Mouse (Mus musculus) forebrain, embryonic 14.5 days (tissue): ENCODE measurements around the gene A430033K04Rik. TPM values are rescaled to one million over a fixed set of nuclear protein-coding genes. Genes with fewer than 3 reads are reported as not detected.

ENCODE experiments used
- ATAC-seq: fragments of 200-750 bp; cut with Nextera tagmentation; 2 replicates; pipeline ENCODE4 v1.8.0; 2017; ENCODE audit warnings: mild to moderate bottlenecking, moderate library complexity
- DNase-seq: peaks from one replicate; pipeline ENCODE4 v3.0.0-alpha.2; 2015; ENCODE audit warnings: low spot score
- H3K27ac ChIP-seq: fragments of 300-500 bp; sonication (generic); 2 replicates; pipeline ENCODE4 v1.5.1; 2014; ENCODE audit warnings: low read depth, mild to moderate bottlenecking, control low read depth, low read length, moderate library complexity
- H3K27me3 ChIP-seq: fragments of 300-500 bp; sonication (generic); replicated peaks from 2 replicates; pipeline ENCODE4 v1.6.1; 2014; ENCODE audit warnings: low read length, control low read depth, mixed read lengths; ENCODE audit not compliant: control insufficient read depth, insufficient read depth
- H3K36me3 ChIP-seq: fragments of 300-500 bp; sonication (generic); 2 replicates; pipeline ENCODE4 v1.6.1; 2014; ENCODE audit warnings: low read length, control low read depth; ENCODE audit not compliant: control insufficient read depth, insufficient read depth
- H3K4me1 ChIP-seq: fragments of 300-500 bp; sonication (generic); 2 replicates; pipeline ENCODE4 v1.6.1; 2014; ENCODE audit warnings: antibody characterized with exemption, low read length, control low read depth; ENCODE audit not compliant: control insufficient read depth, insufficient read depth
- H3K4me2 ChIP-seq: fragments of 300-500 bp; sonication (generic); 2 replicates; pipeline ENCODE4 v1.6.1; 2014; ENCODE audit warnings: mild to moderate bottlenecking, control low read depth, low read length
- H3K4me3 ChIP-seq: fragments of 300-500 bp; sonication (generic); 2 replicates; pipeline ENCODE4 v1.5.1; 2014; ENCODE audit warnings: low read depth, low read length, control low read depth
- H3K9ac ChIP-seq: fragments of 300-500 bp; sonication (generic); 2 replicates; pipeline ENCODE4 v1.6.1; 2014; ENCODE audit warnings: mild to moderate bottlenecking, low read length, control low read depth, moderate library complexity
- H3K9me3 ChIP-seq: fragments of 300-500 bp; sonication (generic); replicated peaks from 2 replicates; pipeline ENCODE4 v1.6.1; 2016; ENCODE audit warnings: low read length, control low read depth, mixed read lengths; ENCODE audit not compliant: control insufficient read depth
- WGBS: fragments of 180-500 bp; shearing (Covaris S2); extraction: QIAGEN DNeasy Blood & Tissue Kit; methylation state at CpG from one replicate; pipeline ENCODE4 v1.1.7; 2014; 5-methylcytosine and 5-hydroxymethylcytosine counted together
- polyA plus RNA-seq: library from polyadenylated mRNA; unstranded; fragments of >200 nt; fragmentation: Nextera tagmentation; extraction: Ambion mirVana; gene quantifications from 2 replicates; pipeline ENCODE4 v1.2.1, GENCODE M21; 2014

The A430033K04Rik gene
- polyA plus RNA-seq, 1 experiment from 2014 or later, result 12.5 TPM

- ATAC-seq, result no peak
- Histone ChIP-seq H3K4me3 (no peak overlapping the region), H3K27ac (no peak overlapping the region), H3K4me1 (no peaks in the 10 kb centered on the region), H3K9ac (no peak overlapping the region), H3K27me3 (no peaks in the 10 kb centered on the region), H3K9me3 (no peaks in the 10 kb centered on the region), H3K36me3 (peaks cover 71% of the 10 kb centered on the region), H3K4me2 (no peak overlapping the region)
- 93% methylated on average over 3 of the region's 3 CpGs for WGBS
- no peak for DNase-seq
Observed at GRCm38 (mm10) chr5:138641761-138642160, 19.1 kb downstream of the A430033K04Rik start.

- Histone ChIP-seq H3K27ac (no peak overlapping the region), H3K4me1 (no peaks in the 10 kb centered on the region), H3K4me2 (no peak overlapping the region), H3K9me3 (no peaks in the 10 kb centered on the region), H3K27me3 (no peaks in the 10 kb centered on the region), H3K36me3 (peaks cover 19% of the 10 kb centered on the region), H3K9ac (no peak overlapping the region), H3K4me3 (no peak overlapping the region)
- ATAC-seq (no peak), DNase-seq (no peak)
- WGBS, result 86% methylated on average over 1 of the region's 1 CpGs
Observed at GRCm38 (mm10) chr5:138652911-138653310, 30.3 kb downstream of the A430033K04Rik start.

- DNase-seq (peak; percentile 81), ATAC-seq (peak; percentile 81; the same call in 1 of the 2 replicates)
- Histone ChIP-seq H3K4me3 (no peak overlapping the region), H3K9ac (no peak overlapping the region), H3K36me3 (no peaks in the 10 kb centered on the region), H3K4me1 (no peaks in the 10 kb centered on the region), H3K4me2 (no peak overlapping the region), H3K9me3 (no peaks in the 10 kb centered on the region), H3K27ac (no peak overlapping the region), H3K27me3 (no peaks in the 10 kb centered on the region)
- WGBS, result 20% methylated on average over 2 of the region's 2 CpGs
Observed at GRCm38 (mm10) chr5:138656477-138657156, 34.0 kb downstream of the A430033K04Rik start.

- H3K27me3 ChIP-seq, result no peaks in the 10 kb centered on the region
- no peaks in the 10 kb centered on the region for H3K4me1 ChIP-seq
- H3K4me3 ChIP-seq, result no peak overlapping the region
- H3K36me3 ChIP-seq, result no peaks in the 10 kb centered on the region
- no peaks in the 10 kb centered on the region for H3K9me3 ChIP-seq
- H3K9ac ChIP-seq, result no peak overlapping the region
- 90% methylated on average over 3 of the region's 3 CpGs for WGBS
- H3K4me2 ChIP-seq, result no peak overlapping the region
- ATAC-seq (no peak), DNase-seq (no peak)
- H3K27ac ChIP-seq, result no peak overlapping the region
Observed at GRCm38 (mm10) chr5:138657407-138657806, 34.7 kb downstream of the A430033K04Rik start.

- Histone ChIP-seq H3K27me3 (no peaks in the 10 kb centered on the region), H3K4me3 (no peak overlapping the region), H3K27ac (no peak overlapping the region), H3K9me3 (no peaks in the 10 kb centered on the region), H3K4me2 (no peak overlapping the region), H3K4me1 (no peaks in the 10 kb centered on the region), H3K36me3 (no peaks in the 10 kb centered on the region), H3K9ac (no peak overlapping the region)
- peak; percentile 57; the same call in 1 of the 2 replicates for ATAC-seq
- peak; percentile 84 for DNase-seq
- 35% methylated on average over 6 of the region's 6 CpGs for WGBS
Observed at GRCm38 (mm10) chr5:138657854-138658253, 35.2 kb downstream of the A430033K04Rik start.

- Histone ChIP-seq H3K9me3 (no peaks in the 10 kb centered on the region), H3K36me3 (no peaks in the 10 kb centered on the region), H3K27me3 (no peaks in the 10 kb centered on the region), H3K27ac (no peak overlapping the region), H3K4me2 (no peak overlapping the region), H3K4me1 (no peaks in the 10 kb centered on the region), H3K4me3 (no peak overlapping the region), H3K9ac (no peak overlapping the region)
- peak; percentile 78 for DNase-seq
- 12% methylated on average over 5 of the region's 5 CpGs for WGBS
- 0 out of 2 replicates have a peak, but pooled peaks have one; percentile 32 for ATAC-seq
Observed at GRCm38 (mm10) chr5:138658922-138659321, 36.3 kb downstream of the A430033K04Rik start.

- H3K27me3 ChIP-seq, result no peaks in the 10 kb centered on the region
- H3K36me3 ChIP-seq, result no peaks in the 10 kb centered on the region
- no peaks in the 10 kb centered on the region for H3K4me1 ChIP-seq
- DNase-seq (no peak), ATAC-seq (no peak)
- no peak overlapping the region for H3K27ac ChIP-seq
- H3K9ac ChIP-seq, result no peak overlapping the region
- no peak overlapping the region for H3K4me2 ChIP-seq
- WGBS, result 82% methylated on average over 8 of the region's 8 CpGs
- H3K9me3 ChIP-seq, result no peaks in the 10 kb centered on the region
- H3K4me3 ChIP-seq, result no peak overlapping the region
Observed at GRCm38 (mm10) chr5:138683023-138683766, 60.5 kb downstream of the A430033K04Rik start.

- no peak overlapping the region for H3K4me3 ChIP-seq
- DNase-seq (no peak), ATAC-seq (no peak)
- no peaks in the 10 kb centered on the region for H3K27me3 ChIP-seq
- no peaks in the 10 kb centered on the region for H3K4me1 ChIP-seq
- H3K27ac ChIP-seq, result no peak overlapping the region
- H3K4me2 ChIP-seq, result no peak overlapping the region
- WGBS, result 92% methylated on average over 7 of the region's 7 CpGs
- H3K36me3 ChIP-seq, result no peaks in the 10 kb centered on the region
- no peak overlapping the region for H3K9ac ChIP-seq
- H3K9me3 ChIP-seq, result no peaks in the 10 kb centered on the region
Observed at GRCm38 (mm10) chr5:138683821-138684220, 61.2 kb downstream of the A430033K04Rik start.

- ATAC-seq (no peak), DNase-seq (no peak)
- no peak overlapping the region for H3K27ac ChIP-seq
- no peak overlapping the region for H3K4me3 ChIP-seq
- no peak overlapping the region for H3K4me2 ChIP-seq
- WGBS, result 81% methylated on average over 5 of the region's 5 CpGs
- H3K9ac ChIP-seq, result no peak overlapping the region
- H3K4me1 ChIP-seq, result no peaks in the 10 kb centered on the region
- no peaks in the 10 kb centered on the region for H3K27me3 ChIP-seq
- H3K9me3 ChIP-seq, result no peaks in the 10 kb centered on the region
- H3K36me3 ChIP-seq, result no peaks in the 10 kb centered on the region
Observed at GRCm38 (mm10) chr5:138687453-138687852, 64.8 kb downstream of the A430033K04Rik start.
